Mouse (Mus musculus) limb, embryonic 13.5 days (tissue): ENCODE results near the gene Lctl. TPM values are rescaled to one million over a fixed set of nuclear protein-coding genes. Genes with fewer than 3 reads are reported as not detected.
"Not testable (repeated sequence)": the region's sequence is repeated elsewhere in the genome, so short reads cannot be mapped to it uniquely, and the experiment has no call there.

Experiments
- ATAC-seq: fragments of 200-750 bp; cut with Nextera tagmentation; 2 replicates; pipeline ENCODE4 v1.8.0; 2017; ENCODE audit warnings: low read depth, moderate number of reproducible peaks, moderate TSS enrichment; ENCODE audit not compliant: low FRiP score
- H3K27ac ChIP-seq: fragments of 300-500 bp; sonication (generic); 2 replicates; pipeline ENCODE4 v1.5.1; 2015; ENCODE audit warnings: inconsistent platforms, mild to moderate bottlenecking, moderate library complexity
- H3K27me3 ChIP-seq: fragments of 300-500 bp; sonication (generic); 2 replicates; pipeline ENCODE4 v1.6.1; 2015; ENCODE audit warnings: mild to moderate bottlenecking, inconsistent platforms
- H3K36me3 ChIP-seq: fragments of 300-500 bp; sonication (generic); 2 replicates; pipeline ENCODE4 v1.6.1; 2015; ENCODE audit warnings: inconsistent platforms, mild to moderate bottlenecking, moderate library complexity
- H3K4me1 ChIP-seq: fragments of 300-500 bp; sonication (generic); 2 replicates; pipeline ENCODE4 v1.6.1; 2015; ENCODE audit warnings: inconsistent platforms
- H3K4me2 ChIP-seq: fragments of 300-500 bp; sonication (generic); replicated peaks from 2 replicates; pipeline ENCODE4 v1.6.1; 2015; ENCODE audit warnings: inconsistent platforms, mild to moderate bottlenecking, moderate library complexity
- H3K4me3 ChIP-seq: fragments of 300-500 bp; sonication (generic); 2 replicates; pipeline ENCODE4 v1.5.1; 2015; ENCODE audit warnings: moderate library complexity, mild to moderate bottlenecking, inconsistent platforms
- H3K9ac ChIP-seq: fragments of 300-500 bp; sonication (generic); 2 replicates; pipeline ENCODE4 v1.6.1; 2015; ENCODE audit warnings: mild to moderate bottlenecking, inconsistent platforms
- H3K9me3 ChIP-seq: fragments of 300-500 bp; sonication (generic); 2 replicates; pipeline ENCODE4 v1.6.1; 2016; ENCODE audit warnings: inconsistent platforms
- WGBS: fragments of 180-500 bp; shearing (Covaris S2); methylation state at CpG from one replicate; pipeline ENCODE4 v1.1.7; 2015; 5-methylcytosine and 5-hydroxymethylcytosine counted together
- polyA plus RNA-seq: library from polyadenylated mRNA; unstranded; fragments of >200 nt; fragmentation: Nextera tagmentation; extraction: Ambion mirVana; gene quantifications from 2 replicates; pipeline ENCODE4 v1.2.1, GENCODE M21; 2015

Gene Lctl
- polyA plus RNA-seq, 1 experiment from 2014 or later = not detected

GRCm38 (mm10) chr9:64122601-64123000, 5.7 kb downstream of the Lctl start:
- WGBS = 91% methylated on average over 10 of the region's 10 CpGs
- H3K36me3 ChIP-seq = no peaks in the 10 kb centered on the region
- H3K4me2 ChIP-seq = no peak overlapping the region
- H3K4me1 ChIP-seq = peaks cover 5% of the 10 kb centered on the region; the same call in 1 of the 2 replicates
- no peak overlapping the region for H3K4me3 ChIP-seq
- H3K27ac ChIP-seq = no peak overlapping the region
- no peaks in the 10 kb centered on the region for H3K9me3 ChIP-seq
- H3K27me3 ChIP-seq = no peaks in the 10 kb centered on the region
- no peak for ATAC-seq
- no peak overlapping the region for H3K9ac ChIP-seq

- not testable (repeated sequence) for H3K4me3 ChIP-seq, H3K4me2 ChIP-seq, H3K4me1 ChIP-seq, H3K27me3 ChIP-seq, ATAC-seq, H3K36me3 ChIP-seq, H3K27ac ChIP-seq, H3K9ac ChIP-seq, H3K9me3 ChIP-seq
- WGBS = 69% methylated on average over 3 of the region's 3 CpGs
Observed at GRCm38 (mm10) chr9:64124846-64125245, 7.9 kb downstream of the Lctl start.

DNA sequence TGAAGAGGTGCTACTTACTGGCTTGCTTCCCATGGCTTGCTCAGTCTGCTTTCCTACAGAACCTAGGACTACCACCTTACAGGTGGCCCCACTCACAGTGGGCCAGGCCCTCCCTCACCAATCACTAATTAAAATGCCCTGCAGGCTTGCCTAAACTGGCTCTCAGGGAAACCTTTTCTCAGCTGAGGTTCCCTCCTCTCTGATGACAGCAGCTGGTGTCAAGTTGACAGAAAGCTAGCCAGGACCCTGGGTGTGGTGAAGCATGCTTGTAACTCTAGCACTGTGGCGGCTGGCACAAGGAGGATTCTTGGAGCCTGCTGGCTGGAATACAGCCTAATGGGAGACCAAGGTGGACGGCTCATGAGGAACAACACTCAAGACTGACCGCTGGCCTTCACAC, 8.4 kb downstream of the Lctl start:
- H3K27ac ChIP-seq = no peak overlapping the region; the same call in 1 of the 2 replicates
- 56% methylated on average over 3 of the region's 3 CpGs for WGBS

GRCm38 (mm10) chr9:64126121-64126520, 9.2 kb downstream of the Lctl start:
- H3K36me3 ChIP-seq = no peaks in the 10 kb centered on the region
- no peaks in the 10 kb centered on the region for H3K27me3 ChIP-seq
- no peak overlapping the region for H3K27ac ChIP-seq
- ATAC-seq = no peak
- peak overlapping the region; percentile 14; the same call in 1 of the 2 replicates for H3K4me2 ChIP-seq
- H3K9ac ChIP-seq = no peak overlapping the region
- 56% methylated on average over 12 of the region's 12 CpGs for WGBS
- no peaks in the 10 kb centered on the region for H3K9me3 ChIP-seq
- H3K4me3 ChIP-seq = no peak overlapping the region
- peaks cover 5% of the 10 kb centered on the region; the same call in 1 of the 2 replicates for H3K4me1 ChIP-seq

More for the DNA sequence above, 8.4 kb downstream of the Lctl start:
- peak; percentile 40; the same call in 1 of the 2 replicates for ATAC-seq
- H3K27me3 ChIP-seq = no peaks in the 10 kb centered on the region
- no peak overlapping the region for H3K9ac ChIP-seq
- H3K36me3 ChIP-seq = no peaks in the 10 kb centered on the region
- peaks cover 5% of the 10 kb centered on the region; the same call in 1 of the 2 replicates for H3K4me1 ChIP-seq
- H3K4me2 ChIP-seq = no peak overlapping the region
- H3K4me3 ChIP-seq = no peak overlapping the region
- no peaks in the 10 kb centered on the region for H3K9me3 ChIP-seq

DNA sequence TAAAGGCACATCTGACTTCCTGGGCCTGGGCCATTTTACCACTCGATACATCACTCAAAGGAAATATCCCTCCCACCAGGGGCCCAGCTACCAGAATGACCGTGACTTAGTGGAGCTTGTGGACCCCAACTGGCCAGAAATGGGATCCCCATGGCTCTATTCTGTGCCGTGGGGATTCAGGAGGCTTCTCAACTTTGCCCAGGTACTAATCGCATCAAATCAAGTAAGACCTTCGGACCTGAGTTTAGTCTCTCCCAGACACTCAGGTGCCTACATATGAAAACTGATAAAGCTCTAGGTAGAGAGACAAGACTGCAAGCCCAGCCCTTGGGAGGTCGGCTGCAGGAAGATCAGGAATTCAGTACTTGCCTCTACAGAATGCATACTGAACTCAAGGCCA, 14.7 kb downstream of the Lctl start:
- Histone ChIP-seq H3K36me3 (peaks cover 7% of the 10 kb centered on the region), H3K4me2 (no peak overlapping the region), H3K27me3 (no peaks in the 10 kb centered on the region), H3K9me3 (no peaks in the 10 kb centered on the region), H3K4me1 (no peaks in the 10 kb centered on the region), H3K27ac (no peak overlapping the region), H3K4me3 (no peak overlapping the region), H3K9ac (no peak overlapping the region)
- no peak for ATAC-seq
- WGBS = 88% methylated on average over 6 of the region's 6 CpGs

DNA sequence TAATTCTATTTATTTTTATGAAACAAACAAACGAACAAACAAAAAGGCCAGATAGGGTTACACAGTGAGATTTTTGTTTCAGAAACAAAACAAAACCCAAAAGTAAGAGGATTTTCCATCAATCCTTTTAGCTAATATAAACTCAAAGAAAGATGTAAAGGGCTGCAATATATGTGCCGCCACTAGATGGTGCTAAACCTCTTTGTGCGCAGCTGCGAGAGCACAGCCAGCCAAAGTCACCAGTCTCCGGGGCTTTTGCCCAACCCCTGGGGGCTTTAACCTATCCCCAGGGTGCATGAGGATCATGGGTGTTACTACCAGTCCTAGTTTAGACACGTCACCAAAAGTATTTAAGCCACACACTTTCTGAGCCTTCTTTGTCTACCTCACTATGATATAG, 21.9 kb downstream of the Lctl start:
- H3K4me1 ChIP-seq = not testable (repeated sequence)

GRCm38 (mm10) chr9:64139879-64140278, 22.9 kb downstream of the Lctl start:
- H3K9ac ChIP-seq = no peak overlapping the region
- no peaks in the 10 kb centered on the region for H3K4me1 ChIP-seq
- H3K4me2 ChIP-seq = no peak overlapping the region
- no peaks in the 10 kb centered on the region for H3K9me3 ChIP-seq
- WGBS = 92% methylated on average over 9 of the region's 9 CpGs
- no peaks in the 10 kb centered on the region for H3K27me3 ChIP-seq
- H3K4me3 ChIP-seq = no peak overlapping the region
- no peak overlapping the region for H3K27ac ChIP-seq
- ATAC-seq = no peak
- peaks cover 53% of the 10 kb centered on the region for H3K36me3 ChIP-seq

More for the DNA sequence above, 21.9 kb downstream of the Lctl start:
- H3K9ac ChIP-seq, ATAC-seq, H3K4me2 ChIP-seq, H3K4me3 ChIP-seq, H3K9me3 ChIP-seq, H3K27ac ChIP-seq, H3K27me3 ChIP-seq: not testable (repeated sequence)
- WGBS = 6% methylated on average over 6 of the region's 6 CpGs
- peaks cover 45% of the 10 kb centered on the region for H3K36me3 ChIP-seq

DNA sequence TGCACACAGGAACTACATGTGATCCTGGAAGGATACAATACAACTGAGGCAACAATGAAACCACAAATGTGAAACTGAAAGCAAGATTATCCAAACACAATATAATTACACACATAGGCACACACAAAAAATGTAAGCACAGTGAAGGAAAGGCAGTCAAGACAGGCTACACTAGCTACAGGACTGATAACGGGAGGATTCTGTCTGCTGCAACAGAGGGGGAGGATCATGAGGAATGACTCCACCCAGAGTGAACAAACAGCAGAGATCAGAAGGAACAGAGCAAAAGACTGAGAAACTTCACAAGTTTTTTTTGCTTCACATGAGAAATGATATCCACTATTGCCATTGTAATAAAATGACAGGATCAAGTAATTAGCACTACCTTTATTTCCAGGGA, 39.7 kb downstream of the Lctl start:
- Histone ChIP-seq H3K4me3 (no peak overlapping the region), H3K9me3 (no peaks in the 10 kb centered on the region), H3K4me1 (no peaks in the 10 kb centered on the region), H3K36me3 (peaks cover 68% of the 10 kb centered on the region), H3K27me3 (no peaks in the 10 kb centered on the region), H3K4me2 (no peak overlapping the region), H3K9ac (no peak overlapping the region), H3K27ac (no peak overlapping the region)
- no peak for ATAC-seq
- WGBS = 92% methylated on average over 1 of the region's 1 CpGs

- Histone ChIP-seq H3K27ac (no peak overlapping the region), H3K9ac (no peak overlapping the region), H3K4me1 (no peaks in the 10 kb centered on the region), H3K4me2 (no peak overlapping the region), H3K9me3 (no peaks in the 10 kb centered on the region), H3K27me3 (no peaks in the 10 kb centered on the region), H3K4me3 (no peak overlapping the region), H3K36me3 (peaks cover 62% of the 10 kb centered on the region)
- ATAC-seq = no peak
- 94% methylated on average over 5 of the region's 5 CpGs for WGBS
Observed at GRCm38 (mm10) chr9:64160471-64160870, 43.5 kb downstream of the Lctl start.

DNA sequence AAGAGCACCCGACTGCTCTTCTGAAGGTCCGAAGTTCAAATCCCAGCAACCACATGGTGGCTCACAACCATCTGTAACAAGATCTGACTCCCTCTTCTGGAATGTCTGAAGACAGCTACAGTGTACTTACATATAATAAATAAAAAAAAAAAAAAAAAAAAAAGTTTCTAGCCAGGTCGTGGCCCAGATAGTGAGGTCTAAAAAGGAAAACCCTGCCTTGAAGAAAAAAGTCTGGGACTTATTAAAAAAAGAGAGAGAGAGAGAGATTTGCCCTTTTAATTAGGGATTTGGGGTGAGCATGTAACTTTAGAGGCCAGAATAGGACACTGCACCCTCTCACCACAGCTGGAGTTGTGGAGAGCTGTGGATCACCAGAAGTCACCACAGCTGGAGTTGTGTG, 53.0 kb downstream of the Lctl start:
- WGBS = 90% methylated on average over 3 of the region's 3 CpGs
- not testable (repeated sequence) for H3K27me3 ChIP-seq, H3K9ac ChIP-seq, H3K9me3 ChIP-seq, H3K27ac ChIP-seq, H3K4me3 ChIP-seq, H3K36me3 ChIP-seq, H3K4me2 ChIP-seq, ATAC-seq
- H3K4me1 ChIP-seq = peaks cover 21% of the 10 kb centered on the region

DNA sequence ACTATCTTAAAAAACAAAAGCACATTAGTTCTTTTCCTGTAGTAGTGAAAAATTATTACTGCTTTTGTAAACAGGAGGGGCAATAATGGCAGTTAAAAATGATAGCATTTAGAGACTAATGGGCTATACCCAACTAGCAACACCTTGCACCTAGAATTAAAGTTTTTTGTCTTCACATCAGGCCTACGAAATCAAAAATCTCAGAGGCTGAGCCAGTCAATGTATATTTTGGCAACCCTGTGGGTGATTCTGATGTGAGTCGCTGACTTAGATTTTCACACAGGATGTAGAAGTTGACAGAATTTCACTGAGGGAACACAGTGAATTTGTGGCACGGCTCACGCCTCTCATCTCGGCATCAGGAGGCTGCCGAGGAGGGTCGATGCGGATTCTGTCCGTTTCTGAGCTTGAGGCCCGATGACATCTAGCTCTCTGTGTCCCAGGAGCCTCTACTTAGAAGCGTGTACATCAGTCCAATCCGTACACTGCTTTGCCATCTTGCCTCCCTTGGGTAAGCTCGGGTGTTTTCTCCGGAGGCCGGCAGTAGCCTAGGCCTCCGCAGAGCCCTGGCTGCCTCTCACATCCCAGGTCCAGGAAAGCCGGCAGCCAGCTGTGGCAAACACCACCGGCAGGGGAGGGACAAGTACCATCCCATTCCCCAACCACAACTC, 55.3 kb downstream of the Lctl start:
- Histone ChIP-seq H3K4me1 (peaks cover 25% of the 10 kb centered on the region), H3K27ac (peak overlapping the region; percentile 90), H3K9ac (peak overlapping the region; percentile 86), H3K27me3 (no peaks in the 10 kb centered on the region), H3K9me3 (no peaks in the 10 kb centered on the region), H3K4me2 (peak overlapping the region; percentile 82), H3K36me3 (peaks cover 28% of the 10 kb centered on the region), H3K4me3 (peak overlapping the region; percentile 64)
- WGBS = 2% methylated on average over 18 of the region's 18 CpGs
- ATAC-seq = no peak; the same call in 1 of the 2 replicates

- H3K9me3 ChIP-seq = no peaks in the 10 kb centered on the region
- peaks cover 35% of the 10 kb centered on the region for H3K36me3 ChIP-seq
- H3K4me3 ChIP-seq = peak within 1 kb of the TSS; percentile 64
- ATAC-seq = peak; percentile 82
- H3K27ac ChIP-seq = peak within 1 kb of the TSS; percentile 90
- peak within 1 kb of the TSS; percentile 83 for H3K4me2 ChIP-seq
- no peaks in the 10 kb centered on the region for H3K27me3 ChIP-seq
- peaks cover 25% of the 10 kb centered on the region for H3K4me1 ChIP-seq
- WGBS = under 1% methylated on average over 42 of the region's 42 CpGs
- peak within 1 kb of the TSS; percentile 86 for H3K9ac ChIP-seq
Observed at GRCm38 (mm10) chr9:64172816-64173665, 56.1 kb downstream of the Lctl start, which contains the start of the genes Zwilch and Rpl4. TSS of gene Zwilch (minus strand) at chr9:64173104. TSS of gene Rpl4 (plus strand) at chr9:64173375.
